Mouse (Mus musculus) hindbrain, embryonic 11.5 days (tissue): Measurements from ENCODE around the gene Dazap1. TPM values are rescaled to one million over a fixed set of nuclear protein-coding genes. Genes with fewer than 3 reads are reported as not detected.

Source experiments
- polyA plus RNA-seq: library from polyadenylated mRNA; unstranded; fragments of >200 nt; fragmentation: Nextera tagmentation; extraction: Ambion mirVana; gene quantifications from 2 replicates; pipeline ENCODE4 v1.2.1, GENCODE M21; 2014

The Dazap1 gene
- polyA plus RNA-seq, 1 experiment from 2014 or later, result 46.8 TPM

Other genes starting within 250 kb of the Dazap1 start
- 4.1 and 4.3 TPM in 2 replicates for gene Arhgap45, start 244.8 kb upstream of the Dazap1 start, polyA plus RNA-seq
- 215 and 222 TPM in 2 replicates for gene Polr2e, start 221.7 kb upstream of the Dazap1 start, polyA plus RNA-seq
- 543 and 552 TPM in 2 replicates for gene Gpx4, start 214.3 kb upstream of the Dazap1 start, polyA plus RNA-seq
- gene Sbno2, start 155.9 kb upstream of the Dazap1 start, polyA plus RNA-seq, result 8.0 and 9.5 TPM in 2 replicates
- gene Stk11, start 145.7 kb upstream of the Dazap1 start, polyA plus RNA-seq, result 21.3 and 26.8 TPM in 2 replicates
- gene Atp5d, start 122.9 kb upstream of the Dazap1 start, polyA plus RNA-seq, result 364 and 371 TPM in 2 replicates
- gene Cbarp, start 120.7 kb upstream of the Dazap1 start, polyA plus RNA-seq, result 15.1 and 16.7 TPM in 2 replicates
- 66.7 and 67.1 TPM in 2 replicates for gene Midn, start 113.2 kb upstream of the Dazap1 start, polyA plus RNA-seq
- gene Cirbp, start 95.5 kb upstream of the Dazap1 start, polyA plus RNA-seq, result 83.4 and 90.4 TPM in 2 replicates
- gene 1600002K03Rik, start 88.5 kb upstream of the Dazap1 start, polyA plus RNA-seq, result 7.6 and 9.4 TPM in 2 replicates
- 24.8 and 34.2 TPM in 2 replicates for gene Efna2, start 82.0 kb upstream of the Dazap1 start, polyA plus RNA-seq
- 49.4 and 57.3 TPM in 2 replicates for gene Mum1, start 35.1 kb upstream of the Dazap1 start, polyA plus RNA-seq
- 242 and 245 TPM in 2 replicates for gene Ndufs7, start 12.4 kb upstream of the Dazap1 start, polyA plus RNA-seq
- 30.3 and 30.4 TPM in 2 replicates for gene Gamt, start 474 bp upstream of the Dazap1 start, polyA plus RNA-seq
- gene Rps15, start 31.0 kb downstream of the Dazap1 start, polyA plus RNA-seq, result 798 TPM in 2 replicates
- gene Apc2, start 34.5 kb downstream of the Dazap1 start, polyA plus RNA-seq, result 74.4 and 101 TPM in 2 replicates
- gene 2310011J03Rik, start 59.1 kb downstream of the Dazap1 start, polyA plus RNA-seq, result 32.9 and 34.9 TPM in 2 replicates
- gene Pcsk4, start 68.0 kb downstream of the Dazap1 start, polyA plus RNA-seq, result 1.1 and 1.8 TPM in 2 replicates
- 3.7 and 3.8 TPM in 2 replicates for gene Reep6, start 68.5 kb downstream of the Dazap1 start, polyA plus RNA-seq
- gene Adamtsl5, start 86.9 kb downstream of the Dazap1 start, polyA plus RNA-seq, result 0.54 and 0.70 TPM in 2 replicates
- 0.11 and 0.14 TPM in 2 replicates for gene Plk5, start 95.0 kb downstream of the Dazap1 start, polyA plus RNA-seq
- gene Mex3d, start 126.2 kb downstream of the Dazap1 start, polyA plus RNA-seq, result 13.4 and 14.7 TPM in 2 replicates
- 227 and 240 TPM in 2 replicates for gene Mbd3, start 138.1 kb downstream of the Dazap1 start, polyA plus RNA-seq
- gene Uqcr11, start 145.3 kb downstream of the Dazap1 start, polyA plus RNA-seq, result 466 and 480 TPM in 2 replicates
- gene Tcf3, start 172.2 kb downstream of the Dazap1 start, polyA plus RNA-seq, result 110 and 130 TPM in 2 replicates
- gene Onecut3, start 233.3 kb downstream of the Dazap1 start, polyA plus RNA-seq, result 2.1 and 3.5 TPM in 2 replicates